Mouse (Mus musculus) C2C12 (cell line): Measurements from ENCODE around the gene Hsd11b2. TPM values are rescaled to one million over a fixed set of nuclear protein-coding genes. Genes with fewer than 3 reads are reported as not detected.
A peak's percentile ranks its signal among the peaks of the same experiment; 100 is the strongest.

Experiments used
- H3K27me3 ChIP-seq: one replicate; pipeline ENCODE4 v1.6.1; 2011; ENCODE audit not compliant: control insufficient read depth, insufficient read depth, insufficient read length
- H3K36me3 ChIP-seq: one replicate; pipeline ENCODE4 v1.6.1; 2011; ENCODE audit not compliant: control insufficient read depth, insufficient read depth
- H3K4me3 ChIP-seq: one replicate; pipeline ENCODE4 v1.5.1; 2011; ENCODE audit warnings: mild to moderate bottlenecking, control low read depth; ENCODE audit not compliant: poor library complexity, insufficient read depth, severe bottlenecking
- H3K79me2 ChIP-seq: one replicate; pipeline ENCODE4 v1.6.1; 2011; ENCODE audit not compliant: control insufficient read depth, insufficient read depth
- H3K79me3 ChIP-seq: one replicate; pipeline ENCODE4 v1.6.1; 2011; ENCODE audit warnings: low read depth, control low read depth
- H3ac ChIP-seq: one replicate; pipeline ENCODE3; 2011; ENCODE audit warnings: low read depth; ENCODE audit not compliant: control insufficient read depth, insufficient read length
- CEBPB ChIP-seq: IDR thresholded peaks from one replicate; pipeline ENCODE4 v1.6.1; 2011; ENCODE audit warnings: low read depth, mild to moderate bottlenecking, control low read depth, moderate library complexity
- CTCF ChIP-seq: IDR thresholded peaks from one replicate; pipeline ENCODE4 v1.5.1; 2011; ENCODE audit not compliant: control insufficient read depth, insufficient read depth, insufficient read length
- FOSL1 ChIP-seq: IDR thresholded peaks from one replicate; pipeline ENCODE4 v1.8.0; 2011; ENCODE audit warnings: mild to moderate bottlenecking, low read length; ENCODE audit not compliant: poor library complexity, insufficient read depth, severe bottlenecking
- MAX ChIP-seq: IDR thresholded peaks from one replicate; pipeline ENCODE4 v1.6.1; 2011; ENCODE audit warnings: mild to moderate bottlenecking, control low read depth
- MYOD1 ChIP-seq: IDR thresholded peaks from one replicate; pipeline ENCODE4 v1.6.1; 2011; ENCODE audit warnings: low read depth; ENCODE audit not compliant: control insufficient read depth, insufficient read length
- MYOG ChIP-seq: IDR thresholded peaks from one replicate; pipeline ENCODE4 v1.6.1; 2011; ENCODE audit not compliant: control insufficient read depth, insufficient read length; ENCODE audit errors: extremely low read depth
- USF1 ChIP-seq: IDR thresholded peaks from one replicate; pipeline ENCODE4 v1.6.1; 2011; ENCODE audit warnings: low read depth, mild to moderate bottlenecking, control low read depth, moderate library complexity
- long read RNA-seq, 2 experiments: library from polyadenylated mRNA; unstranded; transcript quantifications; one replicate each; pipeline ENCODE4 v2.0.0; 2019 to 2020
- polyA plus RNA-seq: library from polyadenylated mRNA; unstranded; fragments of >200 nt; fragmentation: generic; extraction: Trizol; gene quantifications from one replicate; pipeline ENCODE4 v1.2.1, GENCODE M21; 2012; ENCODE audit warnings: missing spikeins

The Hsd11b2 gene
- 0.11 TPM for polyA plus RNA-seq
- long read RNA-seq, experiment 1: 0 reads
- long read RNA-seq, experiment 2: 0 reads

DNA sequence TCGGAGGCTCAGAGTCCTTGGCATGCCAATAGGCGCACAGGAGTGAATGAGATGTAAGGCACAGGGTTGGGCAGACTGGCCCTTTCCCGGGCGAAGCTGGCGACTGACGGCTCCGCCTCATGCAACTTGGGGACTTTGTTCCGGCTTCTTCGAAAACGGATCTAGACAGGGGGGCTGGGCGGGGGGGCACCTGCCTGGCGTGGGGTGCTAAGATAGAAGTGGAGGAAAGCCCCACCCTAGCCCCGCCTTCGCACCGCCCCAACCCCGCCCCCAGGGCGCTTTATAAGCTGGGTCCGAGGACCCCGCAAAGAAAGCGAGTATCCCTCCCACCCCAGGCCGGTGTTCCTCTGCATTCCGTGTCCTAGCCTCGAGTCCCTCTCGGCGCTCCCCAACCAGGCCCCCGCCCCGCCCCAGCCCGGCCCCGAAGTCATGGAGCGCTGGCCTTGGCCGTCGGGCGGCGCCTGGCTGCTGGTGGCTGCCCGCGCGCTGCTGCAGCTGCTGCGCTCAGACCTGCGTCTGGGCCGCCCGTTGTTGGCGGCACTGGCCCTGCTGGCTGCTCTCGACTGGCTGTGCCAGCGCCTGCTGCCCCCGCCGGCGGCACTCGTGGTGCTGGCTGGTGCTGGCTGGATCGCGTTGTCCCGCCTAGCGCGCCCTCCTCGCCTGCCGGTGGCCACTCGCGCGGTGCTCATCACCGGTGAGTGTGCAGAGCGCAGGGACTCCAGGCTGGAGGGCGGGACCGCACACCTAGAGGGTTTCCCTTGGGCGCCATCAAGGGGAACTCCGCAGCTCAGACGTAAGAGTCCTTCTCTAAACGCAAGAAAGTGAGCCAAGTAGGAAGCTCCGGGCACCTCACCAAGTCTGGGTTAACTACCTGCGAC, at the start of gene Hsd11b2:
Hsd11b2 (plus strand) TSS at position 320 of the 878 bp plus-strand sequence.
- Histone ChIP-seq H3K27me3 (no peaks in the 10 kb centered on the region), H3K4me3 (peak within 1 kb of the TSS; percentile 21), H3K79me2 (no peaks in the 10 kb centered on the region), H3K36me3 (peaks cover 3% of the 10 kb centered on the region), H3K79me3 (no peaks in the 10 kb centered on the region), H3ac (peak within 1 kb of the TSS; percentile 55)
- TF ChIP-seq CTCF (peak; percentile 24), USF1 (no peak)

DNA sequence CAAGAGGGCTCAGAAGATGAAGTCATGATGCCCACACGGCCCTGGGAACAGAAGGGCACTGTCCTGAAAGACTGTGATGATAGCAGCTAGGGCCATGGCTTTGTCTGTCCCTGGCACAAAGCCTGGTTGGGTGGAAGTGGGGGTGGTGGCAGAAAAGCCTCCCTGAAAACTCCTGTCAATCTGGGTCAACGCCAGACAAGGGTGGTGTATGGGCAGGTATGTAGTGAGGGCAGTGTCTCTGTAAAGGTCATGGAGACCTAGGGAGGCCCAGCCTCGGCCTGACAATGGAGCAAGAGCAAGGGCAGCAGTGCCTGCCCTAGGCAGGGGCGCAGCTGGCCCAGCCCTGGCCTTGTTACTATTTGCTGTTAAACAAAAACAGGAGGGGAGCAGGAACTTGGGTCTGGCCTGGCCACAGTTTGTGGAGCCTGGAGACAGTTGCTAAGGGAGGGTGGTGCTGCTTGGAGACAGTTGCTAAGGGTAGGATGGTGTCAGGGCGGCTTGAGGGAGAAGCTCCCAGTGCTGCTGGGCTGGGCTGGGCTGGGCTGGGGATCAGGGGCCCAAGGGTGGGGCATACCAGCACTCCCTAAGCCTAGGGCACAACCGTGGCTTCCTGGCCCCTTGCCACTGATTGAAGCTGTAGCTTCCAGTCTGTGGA, 49.4 kb upstream of the Hsd11b2 start:
- H3ac ChIP-seq: no peak overlapping the region
- no peaks in the 10 kb centered on the region for H3K27me3 ChIP-seq
- TF ChIP-seq CTCF: no peak
- TF ChIP-seq FOSL1: no peak
- TF ChIP-seq CEBPB: no peak
- no peak for TF ChIP-seq USF1
- no peak for TF ChIP-seq MYOG
- TF ChIP-seq MYOD1: no peak
- TF ChIP-seq MAX: no peak
- no peaks in the 10 kb centered on the region for H3K79me3 ChIP-seq
- H3K36me3 ChIP-seq: peaks cover 11% of the 10 kb centered on the region
- H3K79me2 ChIP-seq: peaks cover 9% of the 10 kb centered on the region
- H3K4me3 ChIP-seq: no peak overlapping the region

DNA sequence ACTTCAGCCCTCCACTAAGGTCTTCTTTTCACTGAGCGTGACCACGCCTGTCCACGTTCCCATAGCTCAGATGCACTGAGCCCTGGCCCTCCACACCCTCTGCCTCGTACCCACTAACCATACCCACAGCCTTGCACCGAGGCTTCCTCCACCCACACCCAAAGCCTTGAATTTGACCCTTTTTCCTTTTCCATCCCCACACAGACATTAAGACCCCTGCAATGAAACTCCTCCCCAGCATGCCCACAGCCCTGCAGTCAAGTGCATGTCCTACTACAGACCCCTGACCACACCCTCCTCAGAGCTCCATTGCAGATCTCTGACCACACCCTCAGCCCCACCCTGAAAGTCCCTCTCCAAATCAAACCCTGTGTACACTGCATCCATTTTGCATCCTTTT, 48.7 kb upstream of the Hsd11b2 start:
- Histone ChIP-seq H3K79me3 (no peaks in the 10 kb centered on the region), H3K36me3 (peaks cover 11% of the 10 kb centered on the region), H3K4me3 (peak overlapping the region; percentile 28), H3K79me2 (peaks cover 9% of the 10 kb centered on the region), H3K27me3 (no peaks in the 10 kb centered on the region), H3ac (no peak overlapping the region)
- TF ChIP-seq MYOD1 (no peak), MYOG (no peak), CTCF (no peak), MAX (no peak), CEBPB (no peak), FOSL1 (no peak), USF1 (no peak)

DNA sequence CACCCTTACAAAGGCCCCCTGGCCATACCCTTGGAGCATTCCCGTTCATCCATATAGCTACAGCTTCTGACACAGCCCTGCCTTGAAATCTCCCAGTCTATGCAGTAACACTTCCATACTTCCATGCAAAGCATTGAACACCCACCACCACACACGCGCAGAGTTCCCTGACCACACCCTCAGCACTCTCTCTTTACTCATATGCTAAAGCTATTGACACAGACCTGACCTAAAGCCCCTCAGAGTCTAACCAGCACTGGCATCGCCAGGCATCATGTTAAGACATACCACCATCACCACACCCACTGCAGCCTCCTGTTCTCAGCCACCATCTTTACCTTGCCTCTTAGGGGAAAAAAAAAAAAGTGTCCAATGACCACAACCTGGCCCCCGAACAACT, 48.3 kb upstream of the Hsd11b2 start:
- Histone ChIP-seq H3K36me3 (peaks cover 15% of the 10 kb centered on the region), H3K4me3 (peak overlapping the region; percentile 28), H3ac (peak overlapping the region; percentile 2), H3K79me3 (no peaks in the 10 kb centered on the region), H3K79me2 (peaks cover 9% of the 10 kb centered on the region), H3K27me3 (no peaks in the 10 kb centered on the region)
- TF ChIP-seq USF1: no peak

DNA sequence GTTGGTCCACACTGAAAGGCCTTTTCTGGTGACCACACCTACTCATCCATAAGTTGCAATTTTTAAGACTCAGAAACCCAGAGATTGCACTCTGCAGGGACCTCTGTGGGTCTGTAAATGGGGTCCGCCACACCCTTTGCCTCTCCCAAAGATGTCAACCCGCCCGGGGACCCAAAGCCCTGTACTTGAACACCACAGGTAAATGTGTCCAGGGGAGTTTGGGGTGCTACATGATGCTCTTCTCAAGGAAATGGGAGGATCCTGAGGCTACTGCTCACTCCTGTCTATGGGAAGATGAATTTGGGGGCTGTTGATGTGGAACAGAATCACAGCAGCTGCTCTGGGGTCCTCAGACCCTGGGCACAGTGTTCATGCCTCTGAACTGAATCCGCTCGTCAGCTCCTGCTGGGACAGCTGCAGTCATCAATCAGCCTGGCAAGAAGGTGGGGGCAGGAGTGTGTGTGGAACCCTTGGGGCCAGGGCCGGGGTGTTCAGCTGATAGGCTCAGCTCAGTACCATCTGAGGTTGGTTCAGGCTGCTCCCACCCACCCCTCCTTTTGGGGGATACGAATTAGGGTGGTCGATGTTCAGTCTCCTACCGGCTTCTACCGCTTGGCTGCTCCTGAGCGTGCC, 47.8 kb upstream of the Hsd11b2 start:
- Histone ChIP-seq H3K27me3 (no peaks in the 10 kb centered on the region), H3K4me3 (peak overlapping the region; percentile 28), H3ac (peak overlapping the region; percentile 66), H3K79me2 (peaks cover 9% of the 10 kb centered on the region), H3K36me3 (peaks cover 21% of the 10 kb centered on the region), H3K79me3 (no peaks in the 10 kb centered on the region)
- no peak for TF ChIP-seq CTCF
- peak; percentile 99 for TF ChIP-seq MYOD1
